33 mouse cellular contexts compared by ENCODE assay signal in genomic region chr13:99872059-99872458, GRCm38 (mm10). TPM values are rescaled to one million over a fixed set of nuclear protein-coding genes. Genes with fewer than 3 reads are reported as not detected.
A peak's percentile ranks its signal among the peaks of the same experiment; 100 is the strongest.
DNase-seq lines count a peak whose midpoint lies in the region; ATAC-seq and TF ChIP-seq lines count a peak whose summit lies in the region.
"Had no signal": no experiment of that assay in that cellular context is flagged by ENCODE, and none has a peak within 500 bp of the region (broad histone marks: within the 10 kb centered on the region; RNA-seq: fewer than 3 reads in every experiment).

No protein-coding gene starts in this region.

- WGBS in intestine, embryonic 14.5 days: 87% methylated on average over 1 of the region's 1 CpGs
- 88% methylated on average over 1 of the region's 1 CpGs for WGBS in intestine, embryonic 15.5 days
- WGBS in lung, embryonic 14.5 days: 72% methylated on average over 1 of the region's 1 CpGs

- TF ChIP-seq CTCF in lung, embryonic 14.5 days (IDR thresholded peaks at IDR 0.05; ENCODE audit: low read depth): 0 out of 2 replicates have a peak, but pooled peaks have one; percentile 11
- peak; percentile 64 for TF ChIP-seq CTCF in E14TG2a.4 (conservative IDR thresholded peaks at IDR 0.05; ENCODE audit: low read length)

- H3K9ac ChIP-seq in intestine, embryonic 14.5 days (ENCODE audit: low read length): no peak overlapping the region
- H3K9ac ChIP-seq in intestine, embryonic 15.5 days: no peak overlapping the region
- H3K9ac ChIP-seq in lung, embryonic 14.5 days: no peak overlapping the region
- H3K9ac ChIP-seq: embryonic facial prominence, embryonic 13.5 days; forebrain, embryonic 12.5 days; hindbrain, embryonic 15.5 days; neural tube, embryonic 12.5 days had no signal

- no peaks in the 10 kb centered on the region for H3K4me1 ChIP-seq in intestine, embryonic 14.5 days (replicated peaks; ENCODE audit: control insufficient read depth, insufficient read depth, low read length)
- H3K4me1 ChIP-seq in intestine, embryonic 15.5 days (replicated peaks): no peaks in the 10 kb centered on the region
- H3K4me1 ChIP-seq in lung, embryonic 14.5 days (ENCODE audit: insufficient read depth): no peaks in the 10 kb centered on the region
- no peaks in the 10 kb centered on the region for H3K4me1 ChIP-seq in E14TG2a.4 (replicated peaks; ENCODE audit: low read depth, low read length)
- H3K4me1 ChIP-seq: embryonic facial prominence, embryonic 13.5 days; forebrain, embryonic 12.5 days; heart, embryonic 10.5 days; hindbrain, embryonic 15.5 days; limb, embryonic 10.5 days; megakaryocyte, embryonic 14.5 days; neural tube, embryonic 12.5 days had no signal

- H3K27ac ChIP-seq in intestine, embryonic 14.5 days (ENCODE audit: low read depth): no peak overlapping the region
- no peak overlapping the region for H3K27ac ChIP-seq in intestine, embryonic 15.5 days
- H3K27ac ChIP-seq in lung, embryonic 14.5 days (ENCODE audit: low read depth): no peak overlapping the region
- H3K27ac ChIP-seq: embryonic facial prominence, embryonic 13.5 days; forebrain, embryonic 12.5 days; heart, embryonic 10.5 days; hindbrain, embryonic 15.5 days; limb, embryonic 10.5 days; neural tube, embryonic 12.5 days had no signal

- H3K27me3 ChIP-seq in intestine, embryonic 14.5 days (replicated peaks; ENCODE audit: control insufficient read depth, insufficient read depth, low read length): no peaks in the 10 kb centered on the region
- no peaks in the 10 kb centered on the region for H3K27me3 ChIP-seq in intestine, embryonic 15.5 days (replicated peaks)
- H3K27me3 ChIP-seq in lung, embryonic 14.5 days (ENCODE audit: insufficient read depth, low read length): no peaks in the 10 kb centered on the region
- no peaks in the 10 kb centered on the region for H3K27me3 ChIP-seq in E14TG2a.4 (ENCODE audit: insufficient read depth, low read length)
- H3K27me3 ChIP-seq: embryonic facial prominence, embryonic 13.5 days; forebrain, embryonic 12.5 days; hindbrain, embryonic 15.5 days; neural tube, embryonic 12.5 days had no signal

- no peak overlapping the region for H3K4me2 ChIP-seq in intestine, embryonic 14.5 days (ENCODE audit: low read length)
- H3K4me2 ChIP-seq in intestine, embryonic 15.5 days (replicated peaks): no peak overlapping the region
- no peak overlapping the region for H3K4me2 ChIP-seq in lung, embryonic 14.5 days
- H3K4me2 ChIP-seq: embryonic facial prominence, embryonic 13.5 days; forebrain, embryonic 12.5 days; hindbrain, embryonic 15.5 days; neural tube, embryonic 12.5 days had no signal

- DNase-seq in intestine, embryonic 14.5 days (ENCODE audit: low spot score): peak; percentile 10
- no peak for DNase-seq in lung, embryonic 14.5 days
- no peak for DNase-seq in lung, postnatal 25 days (ENCODE audit: low spot score)
- peak; percentile 7 for DNase-seq in induced T-regulatory cell, adult 2 months (ENCODE audit: low read depth)
- no peak for DNase-seq in adrenal gland, adult 18-20 months (ENCODE audit: low spot score in 2 of 2)
- no peak for DNase-seq in retina, embryonic 14.5 days (ENCODE audit: low spot score)
- DNase-seq: adrenal gland, postnatal 25 days; cerebellum, adult 8-10 months; cerebellum, postnatal 36 days; embryo, embryonic 11 days; heart, postnatal 4 days; kidney, adult 2 months; kidney, postnatal 4 days; liver; lung, postnatal 14 days; midbrain, embryonic 14.5 days; retina, postnatal 1 day; right cerebral cortex, postnatal 4 days; thymus, adult 2 months; thymus, postnatal 4 days had no signal

- no peak overlapping the region for H3K4me3 ChIP-seq in intestine, embryonic 14.5 days (ENCODE audit: low read depth, low read length)
- no peak overlapping the region for H3K4me3 ChIP-seq in intestine, embryonic 15.5 days (replicated peaks)
- no peak overlapping the region for H3K4me3 ChIP-seq in lung, embryonic 14.5 days (ENCODE audit: low read depth, low read length)
- H3K4me3 ChIP-seq in E14TG2a.4 (replicated peaks; ENCODE audit: low read length): no peak overlapping the region
- H3K4me3 ChIP-seq: embryonic facial prominence, embryonic 13.5 days; erythroblast, embryonic 14.5 days; forebrain, embryonic 12.5 days; heart, embryonic 10.5 days; hindbrain, embryonic 15.5 days; limb, embryonic 10.5 days; megakaryocyte, embryonic 14.5 days; neural tube, embryonic 12.5 days had no signal

- H3K9me3 ChIP-seq in intestine, embryonic 14.5 days (ENCODE audit: control insufficient read depth, low read length): peaks cover 4% of the 10 kb centered on the region; the same call in 1 of the 2 replicates
- H3K9me3 ChIP-seq in intestine, embryonic 15.5 days: no peaks in the 10 kb centered on the region
- no peaks in the 10 kb centered on the region for H3K9me3 ChIP-seq in lung, embryonic 14.5 days (ENCODE audit: low read depth, low read length)
- H3K9me3 ChIP-seq in E14TG2a.4 (ENCODE audit: low read length): peaks cover 8% of the 10 kb centered on the region
- H3K9me3 ChIP-seq: heart, embryonic 10.5 days; hindbrain, embryonic 15.5 days; limb, embryonic 10.5 days had no signal

- no peak for ATAC-seq in intestine, embryonic 14.5 days (replicated peaks; ENCODE audit: low FRiP score, low TSS enrichment, low read depth)
- ATAC-seq in intestine, embryonic 15.5 days: no peak
- no peak for ATAC-seq in lung, embryonic 14.5 days (ENCODE audit: insufficient read depth)
- ATAC-seq: activated CD4-positive, CD25-positive, alpha-beta regulatory T cell, adult 4 months; Patski had no signal

- H3K36me3 ChIP-seq in intestine, embryonic 14.5 days (ENCODE audit: control insufficient read depth, insufficient read depth, low read length): no peaks in the 10 kb centered on the region
- H3K36me3 ChIP-seq in intestine, embryonic 15.5 days: no peaks in the 10 kb centered on the region
- H3K36me3 ChIP-seq in lung, embryonic 14.5 days (ENCODE audit: insufficient read depth): no peaks in the 10 kb centered on the region
- H3K36me3 ChIP-seq in E14TG2a.4 (ENCODE audit: insufficient read depth, low read length): no peaks in the 10 kb centered on the region
- H3K36me3 ChIP-seq: embryonic facial prominence, embryonic 13.5 days; forebrain, embryonic 12.5 days; heart, embryonic 10.5 days; hindbrain, embryonic 15.5 days; limb, embryonic 10.5 days; neural tube, embryonic 12.5 days had no signal

RNA-seq across cellular contexts. Expression of gene Cartpt, which starts 28.8 kb away (rescaled TPM):
- 42.3 and 51.3 TPM in 2 replicates for polyA plus RNA-seq in intestine, embryonic 14.5 days (2014; fragmentation: Nextera tagmentation; extraction: Ambion mirVana)
- polyA plus RNA-seq in intestine, embryonic 15.5 days (2015; fragmentation: Nextera tagmentation; extraction: Ambion mirVana): 22.5 and 30.9 TPM in 2 replicates
- polyA plus RNA-seq in lung, embryonic 14.5 days (2014; fragmentation: Nextera tagmentation; extraction: Ambion mirVana): 0.33 and 0.47 TPM in 2 replicates
- total RNA-seq in adrenal gland, adult 18-20 months (2021): 10 to 100 TPM in 1 of 2 experiments, 1 to 10 TPM in 1; 6.7 to 14.4 TPM
- total RNA-seq: gastrocnemius, postnatal 4 days had no signal
- polyA plus RNA-seq: activated CD4-positive, CD25-positive, alpha-beta regulatory T cell, adult 4 months; erythroblast, embryonic 14.5 days; kidney, adult 2 months; Patski had no signal

Comparison
In these comparisons a context has a peak if more than half of its experiments do, and no peak if none do; other contexts are left out.
1. DNase-seq: peak in intestine, embryonic 14.5 days (single experiment) and induced T-regulatory cell, adult 2 months (single experiment); none in lung, embryonic 14.5 days (single experiment), lung, postnatal 25 days (single experiment), adrenal gland, adult 18-20 months (0 of 2) and retina, embryonic 14.5 days (single experiment).
2. RNA of gene Cartpt, which starts 28.8 kb away (polyA plus RNA-seq): 42.3 to 51.3 TPM in intestine, embryonic 14.5 days and 22.5 to 30.9 TPM in intestine, embryonic 15.5 days; 0.33 to 0.47 TPM in lung, embryonic 14.5 days; every median in the first group is over 10 times any median in the second.